Mouse (Mus musculus): Measurements from ENCODE around the gene Cdkn2c. TPM values are rescaled to one million over a fixed set of nuclear protein-coding genes. Genes with fewer than 3 reads are reported as not detected.
"Not testable (repeated sequence)": the region's sequence is repeated elsewhere in the genome, so short reads cannot be mapped to it uniquely, and the experiment has no call there.

Gene Cdkn2c
- 114 and 124 TPM in 2 replicates for polyA plus RNA-seq (2012; ENCODE audit: insufficient read depth, insufficient read length, missing spikeins)

DNA sequence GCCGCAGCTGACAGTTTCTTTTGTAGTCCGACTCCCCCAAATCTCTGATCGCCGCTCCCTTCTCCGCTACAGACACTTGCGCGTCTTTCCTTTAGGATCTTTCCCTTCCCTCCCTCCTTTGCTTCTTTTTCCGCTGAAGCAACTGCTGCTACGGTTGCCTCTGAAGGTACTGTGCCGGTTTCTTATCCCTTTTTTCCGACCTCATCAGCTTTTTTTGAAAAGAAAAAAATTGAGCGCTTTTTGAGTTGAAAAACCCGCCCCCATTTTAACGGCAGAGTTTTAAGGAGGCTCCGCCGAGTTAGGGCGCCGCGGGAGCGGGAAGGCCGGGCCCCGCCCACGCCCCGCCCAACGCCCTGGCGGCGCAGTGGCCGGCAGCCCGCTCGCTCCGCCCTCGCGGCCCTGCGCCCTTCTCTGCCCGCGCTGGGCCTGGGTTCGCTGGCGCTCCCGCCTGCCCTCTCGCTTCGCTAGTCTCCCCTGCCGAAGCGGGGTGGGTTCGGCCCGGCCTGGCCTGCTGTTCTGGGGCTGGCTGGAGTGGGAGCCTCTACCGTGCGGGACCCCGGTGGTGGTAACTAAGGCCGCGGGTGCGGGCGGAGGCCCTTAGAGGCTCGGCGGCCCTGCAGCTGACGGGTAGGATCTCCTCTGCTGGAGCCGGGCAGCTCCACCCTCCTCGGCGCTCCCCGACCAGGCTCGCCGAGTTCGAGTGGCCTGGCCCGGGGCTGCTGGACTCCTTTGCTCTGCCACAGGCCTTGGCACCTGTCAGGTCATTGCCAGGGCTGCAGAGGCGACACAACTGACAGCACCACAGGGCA, at the start of gene Cdkn2c:
Gene Cdkn2c (minus strand): TSS at position 729 of the 809 bp plus-strand sequence.
- H3K4me3 ChIP-seq (ENCODE audit: insufficient read depth, low read depth, low read length) = peak within 1 kb of the TSS; percentile 95
- no peaks in the 10 kb centered on the region for H3K4me1 ChIP-seq (ENCODE audit: control insufficient read depth, insufficient read depth, insufficient read length, low read length)
- peak within 1 kb of the TSS; percentile 98 for H3K27ac ChIP-seq (replicated peaks; ENCODE audit: low read depth, low read length)

DNA sequence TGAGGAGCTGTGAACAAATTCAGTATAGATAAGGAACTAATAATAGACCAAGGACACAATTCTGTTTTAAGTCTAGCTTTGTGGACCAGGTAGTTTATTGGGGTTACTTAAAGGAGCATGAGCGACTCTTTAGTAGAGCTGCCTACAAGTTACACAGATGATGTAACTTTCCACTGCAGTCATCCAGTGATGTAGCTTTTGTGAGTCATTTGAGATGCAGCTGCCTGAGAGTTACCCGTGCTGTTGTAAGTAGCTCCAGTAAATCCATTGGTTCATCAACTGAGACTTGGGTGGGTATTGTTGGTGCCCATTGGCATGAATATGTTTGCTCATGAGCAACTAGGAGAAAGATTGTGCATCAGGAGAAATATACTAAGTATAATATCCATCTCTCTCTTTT, 38.4 kb upstream of the Cdkn2c start:
- Histone ChIP-seq H3K4me3 (ENCODE audit: insufficient read depth, low read depth, low read length) (no peak overlapping the region), H3K27ac (replicated peaks; ENCODE audit: low read depth, low read length) (no peak overlapping the region), H3K4me1 (ENCODE audit: control insufficient read depth, insufficient read depth, insufficient read length, low read length) (no peaks in the 10 kb centered on the region)

DNA sequence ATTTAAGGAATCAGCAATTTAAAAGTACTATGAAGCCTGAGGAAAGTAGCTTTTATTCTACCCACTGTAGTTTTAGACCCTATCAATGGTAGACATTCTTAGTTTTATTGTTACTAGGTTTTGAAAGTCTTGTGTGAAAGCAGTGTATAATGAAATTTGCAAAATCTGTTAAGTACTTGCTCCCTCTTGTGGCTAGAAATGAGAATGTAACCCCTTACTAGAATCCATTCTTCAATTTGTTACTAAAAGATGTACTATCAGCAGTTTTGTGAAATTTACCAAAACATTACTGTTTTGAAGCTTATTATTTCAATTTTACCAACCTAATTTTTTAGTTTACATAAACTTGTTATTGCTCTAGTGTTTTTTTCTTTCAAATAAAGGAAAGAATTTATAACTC, 36.6 kb upstream of the Cdkn2c start:
- Histone ChIP-seq H3K27ac (replicated peaks; ENCODE audit: low read depth, low read length) (no peak overlapping the region), H3K4me1 (ENCODE audit: control insufficient read depth, insufficient read depth, insufficient read length, low read length) (no peaks in the 10 kb centered on the region), H3K4me3 (ENCODE audit: insufficient read depth, low read depth, low read length) (no peak overlapping the region)

DNA sequence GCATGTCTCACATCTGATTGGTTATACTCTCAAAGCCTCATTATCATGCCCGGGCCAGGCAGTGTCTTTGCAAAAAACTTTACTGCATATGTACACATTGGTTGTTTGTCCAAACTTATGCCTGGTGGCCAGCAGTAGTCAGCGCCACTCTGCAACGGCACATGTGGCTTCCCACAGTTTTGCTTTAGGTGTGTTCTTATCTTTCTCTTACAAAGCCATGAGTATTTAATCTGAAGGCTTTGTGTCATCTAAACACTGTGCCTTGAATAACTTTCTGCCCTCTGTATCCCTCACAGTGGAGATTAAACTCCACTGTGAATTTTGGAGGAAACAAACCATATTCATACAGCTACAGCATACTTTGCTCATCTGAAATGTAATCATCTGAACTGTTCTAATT, 33.7 kb upstream of the Cdkn2c start:
- not testable (repeated sequence) for H3K27ac ChIP-seq (replicated peaks; ENCODE audit: low read depth, low read length); H3K4me3 ChIP-seq (ENCODE audit: insufficient read depth, low read depth, low read length); H3K4me1 ChIP-seq (ENCODE audit: control insufficient read depth, insufficient read depth, insufficient read length, low read length)

DNA sequence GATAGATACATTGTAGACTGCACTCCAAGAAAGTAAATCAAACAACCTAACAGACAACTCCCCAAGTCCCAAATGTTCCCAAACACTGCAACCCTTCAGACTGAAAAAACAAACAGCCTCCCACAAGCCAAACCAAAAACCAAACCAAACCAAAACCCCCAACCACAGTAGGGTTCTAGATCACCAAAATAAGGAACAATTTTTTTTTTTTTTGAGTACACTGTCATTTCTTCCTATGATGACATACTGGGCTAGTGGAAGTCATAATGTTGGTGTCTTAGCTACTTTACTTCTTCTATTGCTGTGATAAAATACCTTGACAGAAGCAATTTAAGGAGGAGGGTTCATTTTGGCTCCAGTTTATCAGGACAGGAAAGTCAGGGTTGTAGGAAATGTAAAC, 25.7 kb upstream of the Cdkn2c start:
- Histone ChIP-seq H3K4me3 (ENCODE audit: insufficient read depth, low read depth, low read length) (no peak overlapping the region), H3K4me1 (ENCODE audit: control insufficient read depth, insufficient read depth, insufficient read length, low read length) (no peaks in the 10 kb centered on the region), H3K27ac (replicated peaks; ENCODE audit: low read depth, low read length) (no peak overlapping the region)

GRCm38 (mm10) chr4:109683561-109683960, 16.6 kb upstream of the Cdkn2c start:
- H3K4me1 ChIP-seq (ENCODE audit: control insufficient read depth, insufficient read depth, insufficient read length, low read length) = no peaks in the 10 kb centered on the region
- H3K27ac ChIP-seq (replicated peaks; ENCODE audit: low read depth, low read length) = no peak overlapping the region
- H3K4me3 ChIP-seq (ENCODE audit: insufficient read depth, low read depth, low read length) = no peak overlapping the region

- peak overlapping the region; percentile 76 for H3K27ac ChIP-seq (replicated peaks; ENCODE audit: low read depth, low read length)
- peaks cover 3% of the 10 kb centered on the region; the same call in 1 of the 2 replicates for H3K4me1 ChIP-seq (ENCODE audit: control insufficient read depth, insufficient read depth, insufficient read length, low read length)
- peak overlapping the region; percentile 99 for H3K4me3 ChIP-seq (ENCODE audit: insufficient read depth, low read depth, low read length)
Observed at GRCm38 (mm10) chr4:109677221-109677620, 10.2 kb upstream of the Cdkn2c start.

- H3K4me1 ChIP-seq (ENCODE audit: control insufficient read depth, insufficient read depth, insufficient read length, low read length) = peaks cover 3% of the 10 kb centered on the region; the same call in 1 of the 2 replicates
- H3K27ac ChIP-seq (replicated peaks; ENCODE audit: low read depth, low read length) = peak within 1 kb of the TSS; percentile 95
- H3K4me3 ChIP-seq (ENCODE audit: insufficient read depth, low read depth, low read length) = peak within 1 kb of the TSS; percentile 99
Observed at GRCm38 (mm10) chr4:109676218-109677215, 9.5 kb upstream of the Cdkn2c start, which contains the start of gene Faf1. TSS of gene Faf1 (plus strand) at chr4:109676588.

DNA sequence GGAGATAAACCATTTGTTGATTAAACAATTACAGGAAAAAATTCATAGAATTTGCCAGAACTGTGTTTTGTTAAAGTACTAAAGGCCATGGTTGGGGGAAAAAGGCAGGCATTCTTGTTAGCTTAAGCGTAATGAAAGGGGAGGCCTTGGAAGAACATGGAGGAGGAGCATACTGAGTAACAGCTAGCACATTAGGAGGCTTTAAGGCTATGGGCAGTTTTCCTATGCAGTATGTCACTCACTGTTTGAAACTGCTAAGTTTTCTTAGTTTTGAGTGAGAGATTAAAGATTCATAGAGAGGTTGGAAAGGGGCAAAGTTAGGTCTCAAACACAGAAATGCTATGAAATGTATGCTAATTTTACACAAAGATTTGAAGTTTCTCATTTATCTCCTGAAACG, 7.1 kb upstream of the Cdkn2c start:
- H3K4me3 ChIP-seq (ENCODE audit: insufficient read depth, low read depth, low read length) = no peak overlapping the region
- peaks cover 3% of the 10 kb centered on the region; the same call in 1 of the 2 replicates for H3K4me1 ChIP-seq (ENCODE audit: control insufficient read depth, insufficient read depth, insufficient read length, low read length)
- no peak overlapping the region for H3K27ac ChIP-seq (replicated peaks; ENCODE audit: low read depth, low read length)

GRCm38 (mm10) chr4:109671941-109672340, 5.0 kb upstream of the Cdkn2c start:
- H3K27ac ChIP-seq (replicated peaks; ENCODE audit: low read depth, low read length) = no peak overlapping the region
- no peaks in the 10 kb centered on the region for H3K4me1 ChIP-seq (ENCODE audit: control insufficient read depth, insufficient read depth, insufficient read length, low read length)
- no peak overlapping the region for H3K4me3 ChIP-seq (ENCODE audit: insufficient read depth, low read depth, low read length)

DNA sequence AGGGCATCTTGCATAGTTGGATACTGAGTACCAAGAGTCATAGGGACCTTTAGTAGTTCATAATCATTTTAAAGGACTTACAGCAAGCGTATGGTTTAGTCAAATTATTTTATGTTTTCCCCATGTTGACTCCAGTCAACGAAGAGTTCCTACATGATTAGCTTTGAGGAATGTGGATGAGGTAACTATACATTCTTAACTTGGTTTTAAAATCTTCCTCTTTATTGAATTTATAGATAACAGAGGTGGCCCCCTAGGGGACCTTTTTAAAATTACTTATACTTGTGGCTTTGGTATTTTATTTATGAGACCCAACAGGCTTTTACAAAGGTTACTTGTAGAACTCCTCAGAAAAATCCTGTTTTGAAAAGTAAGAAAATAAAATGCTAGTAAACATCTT, 3.2 kb upstream of the Cdkn2c start:
- no peaks in the 10 kb centered on the region for H3K4me1 ChIP-seq (ENCODE audit: control insufficient read depth, insufficient read depth, insufficient read length, low read length)
- no peak overlapping the region for H3K4me3 ChIP-seq (ENCODE audit: insufficient read depth, low read depth, low read length)
- H3K27ac ChIP-seq (replicated peaks; ENCODE audit: low read depth, low read length) = no peak overlapping the region

DNA sequence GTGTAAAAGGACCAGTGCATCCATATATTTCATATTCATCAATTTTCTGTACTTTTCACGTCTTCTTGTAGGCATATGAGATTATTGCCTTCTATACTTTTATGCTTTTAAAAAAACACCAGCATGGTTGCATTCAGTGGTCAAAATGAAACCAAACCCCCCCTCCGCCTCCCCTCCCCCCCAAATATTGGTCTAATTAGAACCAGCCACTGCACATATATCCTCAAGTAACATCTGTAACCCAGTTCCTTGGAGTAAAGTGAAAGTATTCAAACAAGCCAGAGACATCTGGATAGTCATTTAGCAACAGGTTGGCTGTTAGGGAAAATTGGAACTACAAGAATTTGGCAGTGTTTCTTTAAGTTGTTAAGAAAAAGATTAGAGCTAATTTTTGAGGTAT, 529 bp upstream of the Cdkn2c start:
- Histone ChIP-seq H3K27ac (replicated peaks; ENCODE audit: low read depth, low read length) (no peak overlapping the region), H3K4me3 (ENCODE audit: insufficient read depth, low read depth, low read length) (peak overlapping the region; percentile 95), H3K4me1 (ENCODE audit: control insufficient read depth, insufficient read depth, insufficient read length, low read length) (no peaks in the 10 kb centered on the region)

GRCm38 (mm10) chr4:109665982-109666460, 968 bp downstream of the Cdkn2c start:
- Histone ChIP-seq H3K4me3 (ENCODE audit: insufficient read depth, low read depth, low read length) (peak overlapping the region; percentile 88), H3K27ac (replicated peaks; ENCODE audit: low read depth, low read length) (peak overlapping the region; percentile 50), H3K4me1 (ENCODE audit: control insufficient read depth, insufficient read depth, insufficient read length, low read length) (no peaks in the 10 kb centered on the region)

DNA sequence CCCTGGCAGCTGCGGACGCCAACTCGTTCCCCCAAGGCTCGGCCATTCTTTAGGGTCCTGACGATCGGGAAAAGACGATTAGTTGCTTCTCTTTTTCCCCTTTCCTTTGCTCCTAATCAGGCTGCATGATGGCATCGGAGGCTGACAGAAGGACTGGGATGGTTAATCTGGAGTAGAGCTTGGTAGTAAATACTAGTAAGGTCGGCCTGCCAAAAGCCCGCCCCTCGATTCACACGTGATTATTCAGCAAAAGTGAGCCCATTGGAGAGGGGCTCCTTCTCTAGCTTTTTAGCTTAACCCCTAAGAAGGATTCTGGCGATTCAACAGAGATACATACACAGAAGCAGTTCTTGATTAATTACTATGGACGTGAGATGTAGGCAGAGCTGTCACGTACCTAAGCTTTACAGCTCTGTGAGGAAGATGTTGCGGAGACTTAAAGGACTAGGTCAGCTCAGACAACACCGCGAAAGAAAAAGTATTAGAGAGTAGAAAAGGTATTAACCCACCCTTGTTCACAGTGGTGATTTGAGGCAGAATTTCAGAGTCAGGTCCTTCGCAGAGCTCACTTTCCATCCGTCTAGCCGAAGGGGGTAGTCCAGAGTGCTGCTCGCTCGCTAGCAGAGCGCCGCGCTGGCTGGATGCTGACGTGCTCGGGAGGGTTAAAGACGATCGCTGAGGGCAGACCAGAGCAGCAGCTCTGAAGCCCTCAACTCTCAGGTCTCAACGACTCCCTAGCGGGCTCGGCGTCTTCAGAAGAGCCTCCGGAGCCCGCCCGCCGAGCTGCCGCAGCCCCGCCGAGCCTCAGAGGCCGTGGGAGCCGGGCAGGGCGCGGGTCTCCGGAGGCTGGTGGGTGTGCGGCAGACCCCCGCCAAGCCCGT, 1.6 kb downstream of the Cdkn2c start:
- Histone ChIP-seq H3K4me3 (ENCODE audit: insufficient read depth, low read depth, low read length) (peak overlapping the region; percentile 88), H3K4me1 (ENCODE audit: control insufficient read depth, insufficient read depth, insufficient read length, low read length) (no peaks in the 10 kb centered on the region), H3K27ac (replicated peaks; ENCODE audit: low read depth, low read length) (peak overlapping the region; percentile 68)
